In the genomic region with DNA sequence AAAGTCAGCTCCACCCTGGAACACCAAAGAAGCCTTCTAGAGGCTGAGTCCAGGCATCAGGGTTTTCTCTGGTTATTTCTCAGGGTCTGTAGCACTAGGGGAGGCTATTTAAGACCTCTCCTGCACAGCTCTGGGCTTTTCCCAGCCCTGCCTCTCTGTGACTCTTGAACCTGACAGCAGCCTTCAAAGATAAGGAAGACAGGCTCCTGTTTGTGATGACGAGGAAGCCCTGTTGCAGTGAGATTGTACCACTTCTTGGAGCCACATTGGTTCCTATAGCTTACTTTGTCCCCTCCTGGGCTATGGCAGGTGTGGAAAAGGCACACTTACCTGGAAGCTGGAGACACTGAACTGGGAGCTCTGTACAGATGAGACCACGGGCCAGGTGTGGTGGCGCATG, we compare ENCODE assay signal across 22 mouse cellular contexts. TPM values are rescaled to one million over a fixed set of nuclear protein-coding genes. Genes with fewer than 3 reads are reported as not detected.
DNase-seq lines count a peak whose midpoint lies in the region; ATAC-seq and TF ChIP-seq lines count a peak whose summit lies in the region.
"Had no signal": no experiment of that assay in that cellular context is flagged by ENCODE, and none has a peak within 500 bp of the region (broad histone marks: within the 10 kb centered on the region; RNA-seq: fewer than 3 reads in every experiment).

No protein-coding gene starts in this region.

- no peak for TF ChIP-seq POLR2A in MEL (IDR thresholded peaks at IDR 0.05; ENCODE audit: control insufficient read depth in 1 of 2, insufficient read depth in 1 of 2, low read depth in 1 of 2, low read length in 2 of 2, poor library complexity in 1 of 2)

- peaks cover 98% of the 10 kb centered on the region for H3K36me3 ChIP-seq in forebrain, embryonic 10.5 days (replicated peaks)
- peaks cover 97% of the 10 kb centered on the region for H3K36me3 ChIP-seq in forebrain, embryonic 13.5 days (ENCODE audit: poor library complexity, severe bottlenecking)
- peaks cover 0 to 14% of the 10 kb centered on the region in 2 experiments; a peak in 2 of 4 replicates for H3K36me3 ChIP-seq in MEL (ENCODE audit: control insufficient read depth in 1 of 2, insufficient read depth in 2 of 2, low read length in 2 of 2)
- peaks cover 100% of the 10 kb centered on the region for H3K36me3 ChIP-seq in erythroblast, embryonic 14.5 days (ENCODE audit: control insufficient read depth)
- peaks cover 94% of the 10 kb centered on the region for H3K36me3 ChIP-seq in liver, embryonic 16.5 days (ENCODE audit: control insufficient read depth, insufficient read depth)
- H3K36me3 ChIP-seq in hindbrain, embryonic 16.5 days (ENCODE audit: control insufficient read depth, insufficient read depth, low read length) = peaks cover 18% of the 10 kb centered on the region
- H3K36me3 ChIP-seq in forebrain, embryonic 16.5 days (ENCODE audit: control insufficient read depth, insufficient read depth) = peaks cover 31% of the 10 kb centered on the region

- peak in 1 of 2 experiments; percentile 34; a peak in 2 of 4 replicates for TF ChIP-seq EP300 in MEL (IDR thresholded peaks at IDR 0.05; ENCODE audit: low read depth in 1 of 2, low read length in 2 of 2)

- H3K27me3 ChIP-seq in forebrain, embryonic 10.5 days (ENCODE audit: poor library complexity, severe bottlenecking) = no peaks in the 10 kb centered on the region
- no peaks in the 10 kb centered on the region for H3K27me3 ChIP-seq in forebrain, embryonic 13.5 days
- no peaks in the 10 kb centered on the region for H3K27me3 ChIP-seq in MEL (ENCODE audit: control insufficient read depth in 1 of 2, insufficient read depth in 2 of 2, low read length in 2 of 2)
- no peaks in the 10 kb centered on the region; the same call in 1 of the 2 replicates for H3K27me3 ChIP-seq in erythroblast, embryonic 14.5 days (ENCODE audit: control insufficient read depth)
- no peaks in the 10 kb centered on the region for H3K27me3 ChIP-seq in liver, embryonic 16.5 days (ENCODE audit: control insufficient read depth, insufficient read depth, low read depth, low read length)
- no peaks in the 10 kb centered on the region for H3K27me3 ChIP-seq in hindbrain, embryonic 16.5 days (replicated peaks; ENCODE audit: control insufficient read depth, insufficient read depth, low read length)
- H3K27me3 ChIP-seq in forebrain, embryonic 16.5 days (replicated peaks; ENCODE audit: control insufficient read depth, insufficient read depth, low read length) = no peaks in the 10 kb centered on the region
- H3K27me3 ChIP-seq: CH12.LX; hindbrain, embryonic 15.5 days; limb, embryonic 13.5 days had no signal

- DNase-seq in forebrain, embryonic 10.5 days (ENCODE audit: extremely low spot score, low spot score) = no peak
- peak; percentile 72 for DNase-seq in MEL (ENCODE audit: low read depth, low spot score)
- DNase-seq: adrenal gland, postnatal 14 days; cerebellum, adult 9-10 months; gastrocnemius, adult 2 months; heart, adult 11 months; kidney, adult 11 months; kidney, postnatal 10 days; midbrain, embryonic 14.5 days; right cerebral cortex, adult 18-20 months; thymus, postnatal 25 days had no signal

- H3K9ac ChIP-seq in forebrain, embryonic 13.5 days = no peak overlapping the region
- no peak overlapping the region for H3K9ac ChIP-seq in MEL (ENCODE audit: control insufficient read depth, low read depth, low read length, poor library complexity, severe bottlenecking)
- H3K9ac ChIP-seq in liver, embryonic 16.5 days (ENCODE audit: low read depth, low read length) = peak overlapping the region; percentile 49
- H3K9ac ChIP-seq in hindbrain, embryonic 16.5 days (ENCODE audit: low read depth, low read length) = no peak overlapping the region
- H3K9ac ChIP-seq in forebrain, embryonic 16.5 days (replicated peaks; ENCODE audit: low read depth, low read length) = no peak overlapping the region
- H3K9ac ChIP-seq: hindbrain, embryonic 15.5 days; limb, embryonic 13.5 days had no signal

- no peak for TF ChIP-seq CTCF in MEL (IDR thresholded peaks at IDR 0.05 in 2 of 3, conservative IDR thresholded peaks at IDR 0.05 in 1 of 3; ENCODE audit: control insufficient read depth in 1 of 3, insufficient read depth in 1 of 3, low read depth in 2 of 3, low read length in 3 of 3, poor library complexity in 1 of 3, severe bottlenecking in 1 of 3)

- no peak overlapping the region for H3K4me2 ChIP-seq in forebrain, embryonic 13.5 days
- peak overlapping the region; percentile 50 for H3K4me2 ChIP-seq in liver, embryonic 16.5 days (ENCODE audit: low read depth, low read length)
- no peak overlapping the region for H3K4me2 ChIP-seq in hindbrain, embryonic 16.5 days (ENCODE audit: low read length)
- H3K4me2 ChIP-seq in forebrain, embryonic 16.5 days (ENCODE audit: low read length) = no peak overlapping the region
- H3K4me2 ChIP-seq: hindbrain, embryonic 15.5 days; limb, embryonic 13.5 days had no signal

- no peaks in the 10 kb centered on the region for H3K79me2 ChIP-seq in MEL (ENCODE audit: control insufficient read depth, insufficient read depth, low read length, poor library complexity)

- H3K27ac ChIP-seq in forebrain, embryonic 10.5 days = 0 out of 2 replicates have a peak overlapping the region, but pooled peaks have one; percentile 20
- H3K27ac ChIP-seq in forebrain, embryonic 13.5 days = no peak overlapping the region
- no peak overlapping the region for H3K27ac ChIP-seq in MEL (ENCODE audit: control insufficient read depth, low read depth, low read length)
- H3K27ac ChIP-seq in liver, embryonic 16.5 days (ENCODE audit: low read length) = peak overlapping the region; percentile 96
- no peak overlapping the region for H3K27ac ChIP-seq in hindbrain, embryonic 16.5 days (ENCODE audit: low read depth, low read length)
- no peak overlapping the region for H3K27ac ChIP-seq in forebrain, embryonic 16.5 days (ENCODE audit: low read length)
- H3K27ac ChIP-seq: gastrocnemius, adult 2 months; hindbrain, embryonic 15.5 days; limb, embryonic 13.5 days had no signal

- no peak overlapping the region for H3K4me3 ChIP-seq in forebrain, embryonic 10.5 days
- no peak overlapping the region for H3K4me3 ChIP-seq in forebrain, embryonic 13.5 days
- H3K4me3 ChIP-seq in MEL (ENCODE audit: control insufficient read depth in 1 of 2, insufficient read depth in 1 of 2, low read depth in 2 of 2, low read length in 2 of 2) = no peak overlapping the region
- H3K4me3 ChIP-seq in erythroblast, embryonic 14.5 days (replicated peaks) = peak overlapping the region; percentile 33
- H3K4me3 ChIP-seq in liver, embryonic 16.5 days (ENCODE audit: low read depth, low read length) = peak overlapping the region; percentile 6
- H3K4me3 ChIP-seq in hindbrain, embryonic 16.5 days (ENCODE audit: low read length) = no peak overlapping the region
- H3K4me3 ChIP-seq in forebrain, embryonic 16.5 days (replicated peaks; ENCODE audit: low read length) = no peak overlapping the region
- H3K4me3 ChIP-seq: gastrocnemius, adult 2 months; hindbrain, embryonic 15.5 days; limb, embryonic 13.5 days had no signal

- WGBS in forebrain, embryonic 10.5 days = 91% methylated on average over 3 of the region's 3 CpGs
- 93% methylated on average over 3 of the region's 3 CpGs for WGBS in forebrain, embryonic 13.5 days
- 46% methylated on average over 3 of the region's 3 CpGs for WGBS in liver, embryonic 16.5 days (ENCODE audit: insufficient replicate concordance)
- 93% methylated on average over 3 of the region's 3 CpGs for WGBS in hindbrain, embryonic 16.5 days
- WGBS in forebrain, embryonic 16.5 days = 96% methylated on average over 3 of the region's 3 CpGs

- no peak for TF ChIP-seq RAD21 in MEL (IDR thresholded peaks at IDR 0.05; ENCODE audit: low read depth, low read length)

- H3K4me1 ChIP-seq in forebrain, embryonic 10.5 days = no peaks in the 10 kb centered on the region
- no peaks in the 10 kb centered on the region for H3K4me1 ChIP-seq in forebrain, embryonic 13.5 days
- H3K4me1 ChIP-seq in MEL (ENCODE audit: control insufficient read depth in 1 of 2, insufficient read depth in 2 of 2, low read length in 2 of 2) = peaks cover 5 to 15% of the 10 kb centered on the region in 2 experiments
- H3K4me1 ChIP-seq in erythroblast, embryonic 14.5 days (ENCODE audit: control insufficient read depth) = peaks cover 98% of the 10 kb centered on the region
- H3K4me1 ChIP-seq in liver, embryonic 16.5 days (ENCODE audit: control insufficient read depth, low read depth, low read length) = peaks cover 78% of the 10 kb centered on the region
- H3K4me1 ChIP-seq in hindbrain, embryonic 16.5 days (ENCODE audit: control insufficient read depth, insufficient read depth, low read depth, low read length) = no peaks in the 10 kb centered on the region
- no peaks in the 10 kb centered on the region for H3K4me1 ChIP-seq in forebrain, embryonic 16.5 days (replicated peaks; ENCODE audit: control insufficient read depth, insufficient read depth, low read length)
- H3K4me1 ChIP-seq: hindbrain, embryonic 15.5 days; limb, embryonic 13.5 days had no signal

- H3K9me3 ChIP-seq in forebrain, embryonic 10.5 days = no peaks in the 10 kb centered on the region
- no peaks in the 10 kb centered on the region for H3K9me3 ChIP-seq in forebrain, embryonic 13.5 days (replicated peaks)
- H3K9me3 ChIP-seq in MEL (replicated peaks; ENCODE audit: insufficient read depth, low read length) = no peaks in the 10 kb centered on the region
- peaks cover 13% of the 10 kb centered on the region for H3K9me3 ChIP-seq in erythroblast, embryonic 14.5 days (ENCODE audit: control insufficient read depth, low read length)
- no peaks in the 10 kb centered on the region for H3K9me3 ChIP-seq in liver, embryonic 16.5 days (replicated peaks; ENCODE audit: control insufficient read depth, low read length)
- H3K9me3 ChIP-seq in hindbrain, embryonic 16.5 days (ENCODE audit: control insufficient read depth, low read length) = no peaks in the 10 kb centered on the region
- H3K9me3 ChIP-seq in forebrain, embryonic 16.5 days (ENCODE audit: control insufficient read depth, low read length) = no peaks in the 10 kb centered on the region
- H3K9me3 ChIP-seq: hindbrain, embryonic 15.5 days; limb, embryonic 13.5 days had no signal

- no peak for ATAC-seq in forebrain, embryonic 13.5 days
- ATAC-seq in liver, embryonic 16.5 days (ENCODE audit: low read depth) = peak; percentile 76
- ATAC-seq in hindbrain, embryonic 16.5 days = no peak
- ATAC-seq in monocyte, adult 5-6 weeks (replicated peaks; ENCODE audit: insufficient number of reproducible peaks, low FRiP score, low TSS enrichment, poor library complexity, severe bottlenecking) = no peak
- ATAC-seq in forebrain, embryonic 16.5 days = no peak

RNA-seq across cellular contexts. Expression of a gene that starts 25.3 kb away (rescaled TPM):
- not detected in 2 replicates for polyA plus RNA-seq in forebrain, embryonic 10.5 days (2016; fragmentation: Nextera tagmentation; extraction: Ambion mirVana)
- not detected in 2 replicates for polyA plus RNA-seq in forebrain, embryonic 13.5 days (2015; fragmentation: Nextera tagmentation; extraction: Ambion mirVana)
- total RNA-seq in MEL (2012; rRNA removed) = 0.08 TPM in 1 of 2 replicates, not detected in the other
- under 1 TPM in 1 of 2 experiments, not detected in 1; 0.38 TPM for polyA plus RNA-seq in MEL (2012; ENCODE audit: insufficient read depth in 1 of 2, insufficient read length in 2 of 2, low read depth in 1 of 2, low replicate concordance in 2 of 2, missing spikeins in 1 of 2)
- polyA plus RNA-seq in erythroblast, embryonic 14.5 days (2012) = not detected in 2 replicates
- polyA plus RNA-seq in liver, embryonic 16.5 days (2015; fragmentation: Nextera tagmentation; extraction: Ambion mirVana) = 0.08 and 0.12 TPM in 2 replicates
- not detected in 2 replicates for polyA plus RNA-seq in hindbrain, embryonic 16.5 days (2015; fragmentation: Nextera tagmentation; extraction: Ambion mirVana)
- not detected in 3 replicates for total RNA-seq in monocyte, adult 5-6 weeks (2017)
- polyA plus RNA-seq in forebrain, embryonic 16.5 days (2015; fragmentation: Nextera tagmentation; extraction: Ambion mirVana) = not detected in 2 replicates
- total RNA-seq: CH12.LX; gastrocnemius, adult 2 months; heart, postnatal 25 days had no signal
- polyA plus RNA-seq: lung, embryonic 16.5 days; midbrain, embryonic 14.5 days had no signal

RNA-seq across cellular contexts. Expression of a gene that starts 32.0 kb away (rescaled TPM):
- polyA plus RNA-seq in forebrain, embryonic 10.5 days (2016; fragmentation: Nextera tagmentation; extraction: Ambion mirVana) = 8.9 and 12.0 TPM in 2 replicates
- 10.2 and 11.3 TPM in 2 replicates for polyA plus RNA-seq in forebrain, embryonic 13.5 days (2015; fragmentation: Nextera tagmentation; extraction: Ambion mirVana)
- total RNA-seq in MEL (2012; rRNA removed) = 1.7 and 2.5 TPM in 2 replicates
- polyA plus RNA-seq in MEL (2012; ENCODE audit: insufficient read depth in 1 of 2, insufficient read length in 2 of 2, low read depth in 1 of 2, low replicate concordance in 2 of 2, missing spikeins in 1 of 2) = 10 to 100 TPM in 1 of 2 experiments, not detected in 1; 23.7 TPM
- 88.3 and 88.4 TPM in 2 replicates for polyA plus RNA-seq in erythroblast, embryonic 14.5 days (2012)
- polyA plus RNA-seq in liver, embryonic 16.5 days (2015; fragmentation: Nextera tagmentation; extraction: Ambion mirVana) = 66.7 and 67.1 TPM in 2 replicates
- 6.3 and 7.0 TPM in 2 replicates for polyA plus RNA-seq in hindbrain, embryonic 16.5 days (2015; fragmentation: Nextera tagmentation; extraction: Ambion mirVana)
- total RNA-seq in monocyte, adult 5-6 weeks (2017) = 6.7 to 16.8 TPM (median 7.3 TPM) in 3 replicates
- polyA plus RNA-seq in forebrain, embryonic 16.5 days (2015; fragmentation: Nextera tagmentation; extraction: Ambion mirVana) = 7.1 and 8.5 TPM in 2 replicates

Comparison
In these comparisons a context has a peak if more than half of its experiments do, and no peak if none do; other contexts are left out.
1. H3K27ac ChIP-seq: peak in forebrain, embryonic 10.5 days (single experiment) and liver, embryonic 16.5 days (single experiment); none in forebrain, embryonic 13.5 days (single experiment), MEL (single experiment), hindbrain, embryonic 16.5 days (single experiment) and forebrain, embryonic 16.5 days (single experiment).
2. H3K4me3 ChIP-seq: peak in erythroblast, embryonic 14.5 days (single experiment) and liver, embryonic 16.5 days (single experiment); none in forebrain, embryonic 10.5 days (single experiment), forebrain, embryonic 13.5 days (single experiment), MEL (0 of 2), hindbrain, embryonic 16.5 days (single experiment) and forebrain, embryonic 16.5 days (single experiment).